Mouse (Mus musculus): ENCODE results near the gene Hs6st1.

GRCm38 (mm10) chr1:36131154-36131553 lies 63.0 kb downstream of the Hs6st1 start:
- TF ChIP-seq EP300 (IDR thresholded peaks at IDR 0.05; ENCODE audit: low read depth) (no peak), CTCF (IDR thresholded peaks at IDR 0.05; ENCODE audit: low read depth) (no peak)
